Mouse (Mus musculus): ENCODE data around the gene Ahcy. TPM values are rescaled to one million over a fixed set of nuclear protein-coding genes. Genes with fewer than 3 reads are reported as not detected.

The Ahcy gene
- total RNA-seq (2023; ENCODE audit: inconsistent age): 27.3 to 33.1 TPM (median 31.3 TPM) in 4 replicates

GRCm38 (mm10) chr2:155073978-155074765 is at the start of gene Ahcy:
TSS of gene Ahcy (minus strand) at chr2:155074497.

GRCm38 (mm10) chr2:155018251-155018755 is 56.0 kb downstream of the Ahcy start, which contains the start of gene Gm14226:
TSS of gene Gm14226 (plus strand) at chr2:155018266.

Other genes starting within 250 kb of the Ahcy start
- 82.7 to 97.6 TPM (median 91.7 TPM) in 4 replicates for gene Eif2s2, start 181.6 kb downstream of the Ahcy start, total RNA-seq (2023; ENCODE audit: inconsistent age)
- not detected in 4 replicates for gene Gm14226, start 56.2 kb downstream of the Ahcy start, total RNA-seq (2023; ENCODE audit: inconsistent age)
- gene Itch, start 59.0 kb upstream of the Ahcy start, total RNA-seq (2023; ENCODE audit: inconsistent age): 88.7 to 102 TPM (median 91.2 TPM) in 4 replicates
- gene Dynlrb1, start 162.0 kb upstream of the Ahcy start, total RNA-seq (2023; ENCODE audit: inconsistent age): 74.9 to 99.7 TPM (median 94.0 TPM) in 4 replicates
- gene Map1lc3a, start 201.8 kb upstream of the Ahcy start, total RNA-seq (2023; ENCODE audit: inconsistent age): 32.7 to 43.3 TPM (median 37.9 TPM) in 4 replicates